Mouse (Mus musculus) myocyte (in vitro differentiated cells): ENCODE results near the gene Ptprg. TPM values are rescaled to one million over a fixed set of nuclear protein-coding genes. Genes with fewer than 3 reads are reported as not detected.

Source experiments
- H3K27me3 ChIP-seq: one replicate; pipeline ENCODE4 v1.6.1; 2011; ENCODE audit not compliant: control insufficient read depth, insufficient read depth, insufficient read length
- H3K36me3 ChIP-seq: one replicate; pipeline ENCODE4 v1.6.1; 2011; ENCODE audit not compliant: control insufficient read depth, insufficient read depth
- H3K4me2 ChIP-seq: one replicate; pipeline ENCODE4 v1.6.1; 2011; ENCODE audit warnings: low read depth, control low read depth
- H3K4me3 ChIP-seq: one replicate; pipeline ENCODE4 v1.5.1; 2011; ENCODE audit warnings: mild to moderate bottlenecking, control low read depth, moderate library complexity
- H3K79me2 ChIP-seq: one replicate; pipeline ENCODE4 v1.6.1; 2011; ENCODE audit not compliant: control insufficient read depth, insufficient read depth
- H3ac ChIP-seq: one replicate; pipeline ENCODE4 v1.6.1; 2011; ENCODE audit not compliant: control insufficient read depth, insufficient read length
- CEBPB ChIP-seq: IDR thresholded peaks from 2 replicates; pipeline ENCODE4 v1.6.1; 2011; ENCODE audit warnings: mild to moderate bottlenecking, moderate library complexity; ENCODE audit not compliant: poor library complexity, insufficient read depth, severe bottlenecking
- E2F4 ChIP-seq: IDR thresholded peaks from one replicate; pipeline ENCODE4 v1.6.1; 2011; ENCODE audit warnings: mild to moderate bottlenecking, control low read depth, moderate library complexity; ENCODE audit not compliant: insufficient read depth
- MAX ChIP-seq: IDR thresholded peaks from one replicate; pipeline ENCODE4 v1.6.1; 2011; ENCODE audit warnings: low read depth, mild to moderate bottlenecking, control low read depth
- MYOD1 ChIP-seq, 3 experiments: IDR thresholded peaks; one replicate each; pipeline ENCODE4 v1.6.1; 2011; ENCODE audit warnings: control low read depth in 2 of 3, low read depth in 2 of 3, mild to moderate bottlenecking in 2 of 3, moderate library complexity in 1 of 3; ENCODE audit not compliant: insufficient read length in 2 of 3, control insufficient read depth in 1 of 3
- MYOG ChIP-seq, 3 experiments: IDR thresholded peaks; one replicate each; pipeline ENCODE4 v1.6.1; 2011; ENCODE audit warnings: control low read depth in 2 of 3, low read depth in 2 of 3, mild to moderate bottlenecking in 2 of 3; ENCODE audit not compliant: insufficient read length in 2 of 3, control insufficient read depth in 1 of 3, insufficient read depth in 1 of 3
- POLR2A ChIP-seq: IDR thresholded peaks from one replicate; pipeline ENCODE4 v1.6.1; 2011; ENCODE audit warnings: low read depth, mild to moderate bottlenecking, control low read depth, moderate library complexity; ENCODE audit not compliant: insufficient read length
- POLR2AphosphoS2 ChIP-seq: IDR thresholded peaks from one replicate; pipeline ENCODE4 v1.6.1; 2011; ENCODE audit warnings: low read depth, control low read depth; ENCODE audit not compliant: insufficient read length
- REST ChIP-seq: IDR thresholded peaks from one replicate; pipeline ENCODE4 v1.6.1; 2011; ENCODE audit warnings: mild to moderate bottlenecking, control low read depth, moderate library complexity; ENCODE audit not compliant: insufficient read depth, insufficient read length
- SRF ChIP-seq: IDR thresholded peaks from one replicate; pipeline ENCODE4 v1.6.1; 2011; ENCODE audit warnings: low read depth; ENCODE audit not compliant: control insufficient read depth, insufficient read length
- TCF12 ChIP-seq: IDR thresholded peaks from one replicate; pipeline ENCODE4 v1.6.1; 2011; ENCODE audit warnings: mild to moderate bottlenecking, control low read depth; ENCODE audit not compliant: poor library complexity, insufficient read depth, severe bottlenecking
- TCF3 ChIP-seq: IDR thresholded peaks from one replicate; pipeline ENCODE4 v1.6.1; 2011; ENCODE audit warnings: low read depth, control low read depth; ENCODE audit not compliant: insufficient read length
- USF1 ChIP-seq: IDR thresholded peaks from one replicate; pipeline ENCODE4 v1.6.1; 2011; ENCODE audit warnings: low read depth, mild to moderate bottlenecking, control low read depth, moderate library complexity
- polyA plus RNA-seq: library from polyadenylated mRNA; unstranded; fragments of >200 nt; fragmentation: generic; extraction: Trizol; gene quantifications from one replicate; pipeline ENCODE4 v1.2.1, GENCODE M21; 2012; ENCODE audit warnings: missing spikeins

The Ptprg gene
- polyA plus RNA-seq, 1 experiment = 14.4 TPM

DNA sequence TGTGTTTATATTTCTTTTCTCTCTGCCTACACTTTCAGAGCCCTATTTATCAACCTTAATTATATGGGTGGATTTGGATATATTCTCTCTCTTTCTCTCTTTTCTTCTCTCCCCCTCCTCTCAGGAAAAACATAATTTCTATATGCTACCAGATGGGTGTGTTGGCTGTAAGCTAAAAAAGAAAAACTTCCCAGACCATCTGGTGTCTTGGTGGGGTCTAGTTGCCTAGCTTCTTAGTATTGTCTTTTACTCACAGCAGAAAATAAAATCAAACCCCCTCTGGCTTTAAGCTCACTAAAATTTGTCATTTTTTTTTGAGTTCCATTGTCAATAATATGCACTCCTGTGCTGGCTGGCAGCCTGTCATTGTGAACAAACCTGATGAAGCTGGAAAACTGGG, 87.0 kb downstream of the Ptprg start:
- Histone ChIP-seq H3K4me2 (no peak overlapping the region), H3K79me2 (peaks cover 3% of the 10 kb centered on the region), H3K4me3 (no peak overlapping the region), H3ac (no peak overlapping the region), H3K27me3 (no peaks in the 10 kb centered on the region), H3K36me3 (no peaks in the 10 kb centered on the region)
- no peak for TF ChIP-seq REST
- TF ChIP-seq POLR2AphosphoS2 = no peak
- no peak for TF ChIP-seq MYOD1 (IDR thresholded peaks at IDR 0.05; ENCODE audit: control insufficient read depth in 1 of 3, insufficient read length in 2 of 3, low read depth in 2 of 3)
- TF ChIP-seq E2F4 = no peak
- TF ChIP-seq TCF3 = no peak
- no peak for TF ChIP-seq USF1
- TF ChIP-seq POLR2A = no peak
- no peak for TF ChIP-seq SRF
- no peak for TF ChIP-seq CEBPB
- TF ChIP-seq TCF12 = no peak
- TF ChIP-seq MAX = no peak
- TF ChIP-seq MYOG (IDR thresholded peaks at IDR 0.05; ENCODE audit: control insufficient read depth in 1 of 3, insufficient read depth in 1 of 3, insufficient read length in 2 of 3, low read depth in 2 of 3) = no peak

DNA sequence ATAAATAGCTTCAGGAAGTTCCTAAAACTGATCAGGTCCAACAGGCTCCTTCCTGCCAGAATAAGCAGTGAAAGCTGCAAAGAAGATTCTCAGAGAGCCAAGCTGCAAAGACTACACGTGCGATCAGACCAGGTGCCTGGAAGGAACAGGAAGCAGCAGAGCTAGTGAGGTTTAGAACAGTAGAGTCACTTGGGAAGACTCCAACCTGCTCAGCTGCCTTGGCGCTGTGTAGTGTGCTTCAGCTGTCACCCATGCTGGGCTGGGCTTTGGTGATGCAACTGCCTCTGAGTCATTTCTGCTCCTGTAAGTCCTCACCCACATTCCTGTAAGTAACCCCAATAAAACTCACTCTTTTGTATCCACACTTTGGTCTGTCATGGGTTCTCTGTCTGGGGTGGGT, 87.7 kb downstream of the Ptprg start:
- Histone ChIP-seq H3ac (no peak overlapping the region), H3K4me2 (no peak overlapping the region), H3K27me3 (no peaks in the 10 kb centered on the region), H3K79me2 (peaks cover 1% of the 10 kb centered on the region), H3K36me3 (no peaks in the 10 kb centered on the region), H3K4me3 (no peak overlapping the region)
- TF ChIP-seq E2F4 (no peak), TCF12 (peak; percentile 76), CEBPB (peak; percentile 89), MYOG (IDR thresholded peaks at IDR 0.05; ENCODE audit: control insufficient read depth in 1 of 3, insufficient read depth in 1 of 3, insufficient read length in 2 of 3, low read depth in 2 of 3) (peak; percentile 84 to 95 (median 87)), REST (no peak), MAX (no peak), POLR2AphosphoS2 (no peak), USF1 (no peak), POLR2A (no peak), MYOD1 (IDR thresholded peaks at IDR 0.05; ENCODE audit: control insufficient read depth in 1 of 3, insufficient read length in 2 of 3, low read depth in 2 of 3) (peak; percentile 61 to 95 (median 78)), TCF3 (peak; percentile 79), SRF (no peak)

DNA sequence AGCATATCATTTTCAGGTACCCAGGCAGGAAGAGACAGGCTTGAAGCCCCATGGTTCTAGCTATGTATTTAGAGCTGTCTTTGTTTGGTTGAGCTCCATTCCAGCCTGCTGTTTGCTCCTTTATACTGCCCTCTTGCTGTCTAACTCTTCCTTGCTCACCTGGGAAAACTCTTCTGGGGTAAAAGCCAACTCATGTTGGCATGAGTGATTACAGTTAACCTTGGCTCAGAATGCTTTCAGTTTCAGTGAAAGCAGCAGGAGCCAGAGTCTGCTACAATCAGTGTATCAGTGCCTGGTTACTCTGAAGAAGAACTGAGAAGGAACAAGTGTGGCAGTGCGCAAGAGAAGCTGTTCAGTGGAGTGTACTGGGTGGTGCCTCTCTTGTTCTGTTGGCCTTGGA, 89.6 kb downstream of the Ptprg start:
- Histone ChIP-seq H3K4me3 (no peak overlapping the region), H3K79me2 (no peaks in the 10 kb centered on the region), H3K27me3 (no peaks in the 10 kb centered on the region), H3ac (no peak overlapping the region), H3K36me3 (no peaks in the 10 kb centered on the region), H3K4me2 (no peak overlapping the region)
- no peak for TF ChIP-seq TCF12
- TF ChIP-seq TCF3 = no peak
- TF ChIP-seq E2F4 = no peak
- no peak for TF ChIP-seq SRF
- TF ChIP-seq MYOG (IDR thresholded peaks at IDR 0.05; ENCODE audit: control insufficient read depth in 1 of 3, insufficient read depth in 1 of 3, insufficient read length in 2 of 3, low read depth in 2 of 3) = no peak
- TF ChIP-seq MYOD1 (IDR thresholded peaks at IDR 0.05; ENCODE audit: control insufficient read depth in 1 of 3, insufficient read length in 2 of 3, low read depth in 2 of 3) = no peak
- TF ChIP-seq CEBPB = no peak

DNA sequence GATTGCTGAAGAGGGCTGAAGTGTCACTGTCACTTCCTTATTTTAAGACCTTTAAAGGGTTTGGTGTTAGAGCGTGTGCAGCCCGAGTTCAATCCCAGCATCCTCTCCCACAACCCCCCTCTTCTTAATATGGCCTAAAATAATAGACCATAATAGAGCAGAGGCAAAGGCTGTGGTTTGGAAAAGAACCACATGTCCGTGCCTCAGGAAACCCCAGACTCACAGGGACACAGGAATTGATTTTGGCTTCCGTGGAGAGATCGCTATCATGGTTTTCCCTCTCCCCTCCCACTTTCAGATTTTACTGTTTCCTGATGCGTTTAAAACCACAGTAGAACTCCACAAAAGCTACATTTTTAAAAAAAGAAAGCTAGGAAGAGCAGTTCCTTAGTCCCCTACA, 104.0 kb downstream of the Ptprg start:
- TF ChIP-seq POLR2AphosphoS2 = no peak
- TF ChIP-seq CEBPB = no peak
- no peak for TF ChIP-seq REST
- TF ChIP-seq MYOD1 (IDR thresholded peaks at IDR 0.05; ENCODE audit: control insufficient read depth in 1 of 3, insufficient read length in 2 of 3, low read depth in 2 of 3) = no peak
- Histone ChIP-seq H3K4me2 (no peak overlapping the region), H3K27me3 (no peaks in the 10 kb centered on the region), H3K79me2 (peaks cover 4% of the 10 kb centered on the region), H3ac (no peak overlapping the region), H3K4me3 (no peak overlapping the region), H3K36me3 (no peaks in the 10 kb centered on the region)

DNA sequence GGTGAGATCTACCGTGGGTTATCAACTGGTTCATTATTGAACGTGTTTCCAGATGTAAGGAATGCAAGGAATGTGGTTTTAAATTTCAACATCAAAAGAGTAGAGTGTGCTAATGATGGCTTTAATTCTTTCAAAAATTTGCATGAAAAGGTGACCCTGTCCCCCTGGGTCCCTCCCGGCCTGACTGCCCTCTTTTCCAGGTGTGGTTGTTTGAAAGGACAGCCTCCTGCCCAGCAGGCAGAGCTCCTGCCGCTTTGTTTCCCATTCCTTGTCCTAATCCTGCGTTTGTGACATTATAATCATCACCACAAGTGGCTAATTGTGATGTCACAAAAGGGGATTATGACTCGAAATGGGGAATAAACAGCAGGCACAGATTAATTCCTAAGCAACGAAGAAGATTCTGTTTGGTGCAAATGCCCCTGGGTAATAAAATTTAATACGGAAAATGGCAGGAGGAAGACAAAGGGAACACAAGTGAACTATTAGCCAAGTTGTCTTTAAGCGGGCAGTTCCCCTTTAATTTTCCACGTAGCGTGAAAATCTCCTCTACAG, 110.4 kb downstream of the Ptprg start:
- Histone ChIP-seq H3ac (no peak overlapping the region), H3K4me2 (no peak overlapping the region), H3K27me3 (no peaks in the 10 kb centered on the region), H3K79me2 (no peaks in the 10 kb centered on the region), H3K4me3 (no peak overlapping the region), H3K36me3 (no peaks in the 10 kb centered on the region)
- no peak for TF ChIP-seq CEBPB
- no peak for TF ChIP-seq MAX
